Mouse (Mus musculus): ENCODE measurements around the gene Cma2. TPM values are rescaled to one million over a fixed set of nuclear protein-coding genes. Genes with fewer than 3 reads are reported as not detected.
"Not testable (repeated sequence)": the region's sequence is repeated elsewhere in the genome, so short reads cannot be mapped to it uniquely, and the experiment has no call there.

Gene Cma2
- polyA plus RNA-seq, 1 experiment from 2014 or later, result not detected

- not testable (repeated sequence) for ATAC-seq; H3K9me3 ChIP-seq (replicated peaks; ENCODE audit: control insufficient read depth, low read length, poor library complexity, severe bottlenecking); H3K4me1 ChIP-seq (ENCODE audit: control insufficient read depth, insufficient read depth, low read length); H3K9ac ChIP-seq (ENCODE audit: low read depth, low read length); H3K4me3 ChIP-seq (ENCODE audit: low read depth, low read length); H3K27me3 ChIP-seq (ENCODE audit: control insufficient read depth, insufficient read depth, low read depth, low read length); H3K36me3 ChIP-seq (ENCODE audit: control insufficient read depth, insufficient read depth, low read length); H3K27ac ChIP-seq (ENCODE audit: low read length); H3K4me2 ChIP-seq (ENCODE audit: low read length)
- WGBS, result 80% methylated on average over 3 of the region's 3 CpGs
Observed at GRCm38 (mm10) chr14:56017671-56018070, 66.9 kb downstream of the Cma2 start, which contains the start of gene Mcpt1. TSS of gene Mcpt1 (plus strand) at chr14:56017971.

GRCm38 (mm10) chr14:56019446-56019845, 68.7 kb downstream of the Cma2 start:
- no peaks in the 10 kb centered on the region for H3K4me1 ChIP-seq (ENCODE audit: control insufficient read depth, insufficient read depth, low read length)
- H3K9me3 ChIP-seq (replicated peaks; ENCODE audit: control insufficient read depth, low read length, poor library complexity, severe bottlenecking), result no peaks in the 10 kb centered on the region
- WGBS, result 50% methylated on average over 1 of the region's 1 CpGs
- ATAC-seq, result no peak
- no peak overlapping the region for H3K4me3 ChIP-seq (ENCODE audit: low read depth, low read length)
- H3K4me2 ChIP-seq (ENCODE audit: low read length), result no peak overlapping the region
- H3K27me3 ChIP-seq (ENCODE audit: control insufficient read depth, insufficient read depth, low read depth, low read length), result no peaks in the 10 kb centered on the region
- H3K9ac ChIP-seq (ENCODE audit: low read depth, low read length), result no peak overlapping the region
- H3K36me3 ChIP-seq (ENCODE audit: control insufficient read depth, insufficient read depth, low read length), result no peaks in the 10 kb centered on the region
- no peak overlapping the region for H3K27ac ChIP-seq (ENCODE audit: low read length)

GRCm38 (mm10) chr14:56021305-56021704, 70.5 kb downstream of the Cma2 start:
- H3K27me3 ChIP-seq (ENCODE audit: control insufficient read depth, insufficient read depth, low read depth, low read length); H3K27ac ChIP-seq (ENCODE audit: low read length); H3K4me3 ChIP-seq (ENCODE audit: low read depth, low read length); H3K9ac ChIP-seq (ENCODE audit: low read depth, low read length); H3K4me1 ChIP-seq (ENCODE audit: control insufficient read depth, insufficient read depth, low read length); H3K4me2 ChIP-seq (ENCODE audit: low read length); H3K9me3 ChIP-seq (replicated peaks; ENCODE audit: control insufficient read depth, low read length, poor library complexity, severe bottlenecking); ATAC-seq; H3K36me3 ChIP-seq (ENCODE audit: control insufficient read depth, insufficient read depth, low read length): not testable (repeated sequence)
- 92% methylated on average over 4 of the region's 4 CpGs for WGBS

Other genes with a start within 250 kb of the Cma2 start
- gene Tgm1, start 237.1 kb upstream of the Cma2 start, polyA plus RNA-seq (2015; fragmentation: Nextera tagmentation; extraction: Ambion mirVana), result 0.13 and 0.15 TPM in 2 replicates
- 64.0 and 65.1 TPM in 2 replicates for gene Rabggta, start 228.7 kb upstream of the Cma2 start, polyA plus RNA-seq (2015; fragmentation: Nextera tagmentation; extraction: Ambion mirVana)
- gene Dhrs1, start 205.3 kb upstream of the Cma2 start, polyA plus RNA-seq (2015; fragmentation: Nextera tagmentation; extraction: Ambion mirVana), result 72.3 and 75.3 TPM in 2 replicates
- gene Nop9, start 205.3 kb upstream of the Cma2 start, polyA plus RNA-seq (2015; fragmentation: Nextera tagmentation; extraction: Ambion mirVana), result 25.9 and 28.0 TPM in 2 replicates
- 0.21 and 0.26 TPM in 2 replicates for gene Cideb, start 192.5 kb upstream of the Cma2 start, polyA plus RNA-seq (2015; fragmentation: Nextera tagmentation; extraction: Ambion mirVana)
- 0.51 and 0.59 TPM in 2 replicates for gene Ltb4r2, start 189.6 kb upstream of the Cma2 start, polyA plus RNA-seq (2015; fragmentation: Nextera tagmentation; extraction: Ambion mirVana)
- gene Ltb4r1, start 185.0 kb upstream of the Cma2 start, polyA plus RNA-seq (2015; fragmentation: Nextera tagmentation; extraction: Ambion mirVana), result 0.50 and 0.60 TPM in 2 replicates
- 4.0 and 5.0 TPM in 2 replicates for gene Adcy4, start 166.9 kb upstream of the Cma2 start, polyA plus RNA-seq (2015; fragmentation: Nextera tagmentation; extraction: Ambion mirVana)
- 1.6 and 1.7 TPM in 2 replicates for gene Ripk3, start 162.1 kb upstream of the Cma2 start, polyA plus RNA-seq (2015; fragmentation: Nextera tagmentation; extraction: Ambion mirVana)
- gene Nfatc4, start 127.8 kb upstream of the Cma2 start, polyA plus RNA-seq (2015; fragmentation: Nextera tagmentation; extraction: Ambion mirVana), result 6.7 and 7.0 TPM in 2 replicates
- gene Nynrin, start 97.0 kb upstream of the Cma2 start, polyA plus RNA-seq (2015; fragmentation: Nextera tagmentation; extraction: Ambion mirVana), result 11.0 and 11.9 TPM in 2 replicates
- 0.15 and 0.20 TPM in 2 replicates for gene Cbln3, start 66.6 kb upstream of the Cma2 start, polyA plus RNA-seq (2015; fragmentation: Nextera tagmentation; extraction: Ambion mirVana)
- gene Khnyn, start 66.0 kb upstream of the Cma2 start, polyA plus RNA-seq (2015; fragmentation: Nextera tagmentation; extraction: Ambion mirVana), result 10.4 and 10.5 TPM in 2 replicates
- gene Sdr39u1, start 50.7 kb upstream of the Cma2 start, polyA plus RNA-seq (2015; fragmentation: Nextera tagmentation; extraction: Ambion mirVana), result 160 and 180 TPM in 2 replicates
- 0.29 TPM in 1 of 2 replicates, not detected in the other for gene Cma1, start 6.3 kb upstream of the Cma2 start, polyA plus RNA-seq (2015; fragmentation: Nextera tagmentation; extraction: Ambion mirVana)
- not detected in 2 replicates for gene Mcpt1, start 67.0 kb downstream of the Cma2 start, polyA plus RNA-seq (2015; fragmentation: Nextera tagmentation; extraction: Ambion mirVana)
- gene Mcpt9, start 79.5 kb downstream of the Cma2 start, polyA plus RNA-seq (2015; fragmentation: Nextera tagmentation; extraction: Ambion mirVana), result not detected in 2 replicates
- not detected in 2 replicates for gene Mcpt2, start 91.1 kb downstream of the Cma2 start, polyA plus RNA-seq (2015; fragmentation: Nextera tagmentation; extraction: Ambion mirVana)
- not detected in 2 replicates for gene Mcpt4, start 111.3 kb downstream of the Cma2 start, polyA plus RNA-seq (2015; fragmentation: Nextera tagmentation; extraction: Ambion mirVana)
- gene Mcpt8, start 134.3 kb downstream of the Cma2 start, polyA plus RNA-seq (2015; fragmentation: Nextera tagmentation; extraction: Ambion mirVana), result not detected in 2 replicates
- not detected in 2 replicates for gene Ctsg, start 151.6 kb downstream of the Cma2 start, polyA plus RNA-seq (2015; fragmentation: Nextera tagmentation; extraction: Ambion mirVana)
- not detected in 2 replicates for gene Gzme, start 169.6 kb downstream of the Cma2 start, polyA plus RNA-seq (2015; fragmentation: Nextera tagmentation; extraction: Ambion mirVana)
- not detected in 2 replicates for gene Gzmd, start 181.6 kb downstream of the Cma2 start, polyA plus RNA-seq (2015; fragmentation: Nextera tagmentation; extraction: Ambion mirVana)
- not detected in 2 replicates for gene Gzmg, start 208.6 kb downstream of the Cma2 start, polyA plus RNA-seq (2015; fragmentation: Nextera tagmentation; extraction: Ambion mirVana)
- gene Gzmn, start 223.6 kb downstream of the Cma2 start, polyA plus RNA-seq (2015; fragmentation: Nextera tagmentation; extraction: Ambion mirVana), result not detected in 2 replicates

Data from midbrain, embryonic 16.5 days (tissue).